Mouse (Mus musculus) small intestine, adult 2 months (tissue): ENCODE measurements around the gene Gm4187. TPM values are rescaled to one million over a fixed set of nuclear protein-coding genes. Genes with fewer than 3 reads are reported as not detected.
"Not testable (repeated sequence)": the region's sequence is repeated elsewhere in the genome, so short reads cannot be mapped to it uniquely, and the experiment has no call there.

Experiments used
- H3K27ac ChIP-seq: fragments of 200-500 bp; 2 replicates; pipeline ENCODE4 v1.5.1; 2012; ENCODE audit warnings: low read depth, low read length, control low read depth, inconsistent platforms; ENCODE audit not compliant: insufficient read depth
- H3K27me3 ChIP-seq: fragments of 200-500 bp; 2 replicates; pipeline ENCODE4 v1.6.1; 2012; ENCODE audit warnings: mild to moderate bottlenecking, moderate library complexity, low read length, inconsistent platforms; ENCODE audit not compliant: control insufficient read depth, insufficient read depth
- H3K36me3 ChIP-seq: fragments of 200-500 bp; 2 replicates; pipeline ENCODE4 v1.6.1; 2012; ENCODE audit warnings: mild to moderate bottlenecking, low read length, control low read depth, inconsistent platforms; ENCODE audit not compliant: control insufficient read depth, insufficient read depth
- H3K4me1 ChIP-seq: fragments of 200-500 bp; 2 replicates; pipeline ENCODE4 v1.6.1; 2012; ENCODE audit warnings: low read length, inconsistent platforms, mixed read lengths; ENCODE audit not compliant: control insufficient read depth, insufficient read depth, insufficient read length
- H3K4me3 ChIP-seq: fragments of 200-500 bp; 2 replicates; pipeline ENCODE4 v1.5.1; 2012; ENCODE audit warnings: low read depth, mild to moderate bottlenecking, control low read depth, inconsistent platforms, low read length, moderate library complexity
- WGBS: fragments of 180-500 bp; shearing (Covaris S2); methylation state at CpG from one replicate; pipeline ENCODE4 v1.1.7; 2018; 5-methylcytosine and 5-hydroxymethylcytosine counted together
- polyA plus RNA-seq: library from polyadenylated mRNA; depleted of rRNA; stranded (reverse); fragments of >200 nt; gene quantifications from 2 replicates; pipeline ENCODE4 v1.2.3, GENCODE M21; 2012; rRNA removed

The Gm4187 gene
- polyA plus RNA-seq, result not detected in 2 replicates

GRCm38 (mm10) chr7:22329617-22330016 is at the start of gene Gm4187:
TSS of gene Gm4187 (minus strand) at chr7:22329717.
- not testable (repeated sequence) for H3K4me3 ChIP-seq, H3K36me3 ChIP-seq, H3K4me1 ChIP-seq, H3K27me3 ChIP-seq, H3K27ac ChIP-seq
- WGBS, result no CpG with 5 or more reads among the region's 2 CpGs

- not testable (repeated sequence) for H3K27ac ChIP-seq, H3K4me1 ChIP-seq
- WGBS, result no CpG with 5 or more reads among the region's 1 CpGs
Observed at GRCm38 (mm10) chr7:22370939-22371338, 41.4 kb upstream of the Gm4187 start, which contains the start of gene Gm8660. TSS of gene Gm8660 (minus strand) at chr7:22371039.

More at GRCm38 (mm10) chr7:22370939-22371338, 41.4 kb upstream of the Gm4187 start, which contains the start of gene Gm8660:
- H3K36me3 ChIP-seq, H3K4me3 ChIP-seq, H3K27me3 ChIP-seq: not testable (repeated sequence)

Other genes starting within 250 kb of the Gm4187 start
- gene Gm16451, start 211.5 kb downstream of the Gm4187 start, polyA plus RNA-seq, result not detected in 2 replicates
- gene Gm10666, start 195.0 kb downstream of the Gm4187 start, polyA plus RNA-seq, result not detected in 2 replicates
- not detected in 2 replicates for gene Vmn1r142, start 165.7 kb downstream of the Gm4187 start, polyA plus RNA-seq
- not detected in 2 replicates for gene Vmn1r143, start 140.3 kb downstream of the Gm4187 start, polyA plus RNA-seq
- not detected in 2 replicates for gene Gm8653, start 128.5 kb downstream of the Gm4187 start, polyA plus RNA-seq
- gene Gm8453, start 100.2 kb downstream of the Gm4187 start, polyA plus RNA-seq, result not detected in 2 replicates
- gene Gm8660, start 41.3 kb upstream of the Gm4187 start, polyA plus RNA-seq, result not detected in 2 replicates
- gene Vmn1r148, start 83.9 kb upstream of the Gm4187 start, polyA plus RNA-seq, result not detected in 2 replicates
- not detected in 2 replicates for gene Vmn1r149, start 108.5 kb upstream of the Gm4187 start, polyA plus RNA-seq
- gene Gm10665, start 134.4 kb upstream of the Gm4187 start, polyA plus RNA-seq, result not detected in 2 replicates
- gene Vmn1r151, start 170.0 kb upstream of the Gm4187 start, polyA plus RNA-seq, result not detected in 2 replicates
- not detected in 2 replicates for gene Vmn1r152, start 193.2 kb upstream of the Gm4187 start, polyA plus RNA-seq
- gene Gm8677, start 205.2 kb upstream of the Gm4187 start, polyA plus RNA-seq, result not detected in 2 replicates
- gene Gm4201, start 235.6 kb upstream of the Gm4187 start, polyA plus RNA-seq, result not detected in 2 replicates